Mouse (Mus musculus): ENCODE results near the gene Kcnb1. TPM values are rescaled to one million over a fixed set of nuclear protein-coding genes. Genes with fewer than 3 reads are reported as not detected.

Gene Kcnb1
- total RNA-seq, 2 experiments from 2014 or later: 15.8 to 17.0 TPM

DNA sequence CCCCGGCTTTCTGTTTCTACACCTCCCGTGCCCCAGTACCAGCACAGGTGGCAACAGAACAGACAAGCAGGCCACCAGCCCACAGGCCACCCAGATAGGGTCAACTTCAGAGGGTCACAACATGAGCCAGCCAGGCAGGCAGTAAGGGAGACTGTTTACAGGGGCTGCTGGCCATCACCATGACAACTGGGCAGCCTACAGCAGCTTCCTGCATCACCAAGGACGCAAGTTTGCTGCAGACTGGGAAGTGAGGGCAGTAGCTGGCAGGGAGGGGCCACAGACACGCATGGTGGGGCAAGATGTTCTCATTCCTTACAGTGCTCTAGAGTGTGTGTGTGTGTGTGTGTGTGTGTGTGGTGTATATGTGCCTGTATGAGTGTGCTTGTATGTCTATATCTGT is 108.3 kb downstream of the Kcnb1 start:
- DNase-seq (ENCODE audit: low spot score in 2 of 2): no peak

GRCm38 (mm10) chr2:167081135-167081534 is 108.8 kb downstream of the Kcnb1 start:
- DNase-seq (ENCODE audit: low spot score in 2 of 2): no peak

DNA sequence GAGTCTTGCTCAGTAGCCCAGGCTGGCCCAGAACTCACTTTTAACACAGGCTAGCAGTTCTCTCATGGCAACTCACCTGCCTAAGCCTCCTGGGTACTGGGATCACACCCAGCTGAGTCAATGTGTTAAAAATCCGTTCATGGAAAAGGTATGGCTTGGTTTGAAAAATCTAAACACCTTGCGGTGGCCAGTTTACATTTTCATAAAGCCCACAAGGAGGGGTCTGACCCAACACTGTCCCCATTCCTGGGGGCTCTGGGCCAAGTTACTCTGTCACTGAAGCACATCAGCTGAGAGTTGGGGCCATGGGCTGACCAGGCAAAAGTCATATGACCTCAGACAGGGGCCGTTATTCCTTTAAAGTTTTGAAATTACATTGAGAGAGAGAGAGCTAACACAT is 109.6 kb downstream of the Kcnb1 start:
- no peak for DNase-seq (ENCODE audit: low spot score in 2 of 2)

GRCm38 (mm10) chr2:167079535-167080257 is 110.3 kb downstream of the Kcnb1 start:
- no peak for DNase-seq (ENCODE audit: low spot score in 2 of 2)

- DNase-seq (ENCODE audit: low spot score in 2 of 2): no peak
Measured at GRCm38 (mm10) chr2:167078931-167079495, 110.9 kb downstream of the Kcnb1 start.

DNA sequence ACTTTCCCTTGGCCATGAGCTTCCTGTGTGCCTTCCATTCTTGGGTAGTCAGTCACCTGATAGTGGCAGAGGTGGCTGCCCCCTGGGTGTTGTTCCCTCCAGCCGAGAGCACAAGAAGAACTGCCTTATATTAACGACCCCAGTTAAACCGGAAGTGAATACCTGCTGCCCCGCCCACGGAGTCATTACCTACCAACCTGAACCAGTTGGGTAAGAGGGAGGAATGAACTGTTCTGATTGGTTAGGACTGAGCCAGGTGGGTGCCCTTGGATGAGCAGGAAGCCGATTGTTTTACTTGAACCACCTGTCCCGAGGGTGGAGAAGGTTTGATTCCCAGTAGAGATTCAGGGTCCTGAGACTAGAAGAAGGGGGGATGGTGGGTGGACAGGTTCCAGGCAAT is 111.5 kb downstream of the Kcnb1 start:
- no peak for DNase-seq (ENCODE audit: low spot score in 2 of 2)

- DNase-seq (ENCODE audit: low spot score in 2 of 2): no peak
Measured at GRCm38 (mm10) chr2:167077199-167077962, 112.6 kb downstream of the Kcnb1 start.

GRCm38 (mm10) chr2:167076759-167077158 is 113.2 kb downstream of the Kcnb1 start:
- no peak for DNase-seq (ENCODE audit: low spot score in 2 of 2)

DNA sequence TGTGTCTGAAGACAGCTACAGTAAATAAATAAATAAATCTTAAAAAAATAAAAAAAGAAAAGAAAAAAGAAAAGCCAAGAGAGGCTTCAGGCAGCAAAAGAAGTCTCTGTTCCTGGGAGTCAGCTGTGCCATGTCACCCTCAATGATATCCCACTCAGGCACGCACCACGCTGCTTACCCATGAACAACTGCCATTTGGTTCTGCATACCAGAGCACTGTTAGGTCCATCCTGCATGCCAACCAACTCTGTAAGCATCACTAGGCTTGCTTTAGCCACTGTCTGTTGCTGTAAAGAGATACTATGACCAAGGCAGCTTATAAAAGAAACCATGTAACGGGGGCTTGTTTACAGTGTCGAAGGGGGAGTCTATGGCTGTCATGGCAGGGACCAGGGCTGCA is 113.6 kb downstream of the Kcnb1 start:
- DNase-seq (ENCODE audit: low spot score in 2 of 2): no peak

DNA sequence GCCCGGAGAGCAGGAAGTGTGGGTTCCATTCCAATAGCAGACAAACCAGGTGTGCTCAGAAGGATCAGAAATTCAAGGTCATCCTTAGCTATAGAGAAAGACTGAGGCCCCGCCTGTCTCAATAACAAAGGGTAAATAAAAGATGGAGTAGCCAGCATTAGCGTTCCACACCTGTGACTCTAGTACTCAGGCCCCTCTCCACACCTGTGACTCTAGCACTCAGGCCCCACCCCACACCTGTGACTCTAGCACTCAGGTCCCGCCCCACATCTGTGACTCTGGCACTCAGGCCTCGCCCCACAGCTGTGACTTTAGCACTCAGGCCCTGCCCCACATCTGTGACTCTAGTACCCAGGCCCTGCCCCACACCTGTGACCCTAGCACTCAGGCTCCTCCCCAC is 115.4 kb downstream of the Kcnb1 start:
- DNase-seq (ENCODE audit: low spot score in 2 of 2): no peak

- DNase-seq (ENCODE audit: low spot score in 2 of 2): peak; percentile 92 to 95
Measured at GRCm38 (mm10) chr2:167071641-167072601, 118.0 kb downstream of the Kcnb1 start.

- DNase-seq (ENCODE audit: low spot score in 2 of 2): no peak
Measured at GRCm38 (mm10) chr2:167071266-167071640, 118.7 kb downstream of the Kcnb1 start.

GRCm38 (mm10) chr2:167070341-167070740 is 119.6 kb downstream of the Kcnb1 start:
- DNase-seq (ENCODE audit: low spot score in 2 of 2): no peak

GRCm38 (mm10) chr2:167067575-167067974 is 122.4 kb downstream of the Kcnb1 start:
- no peak for DNase-seq (ENCODE audit: low spot score in 2 of 2)

- no peak for DNase-seq (ENCODE audit: low spot score in 2 of 2)
Measured at GRCm38 (mm10) chr2:167066528-167067516, 123.1 kb downstream of the Kcnb1 start.

GRCm38 (mm10) chr2:167066031-167066430 is 123.9 kb downstream of the Kcnb1 start:
- no peak for DNase-seq (ENCODE audit: low spot score in 2 of 2)

DNA sequence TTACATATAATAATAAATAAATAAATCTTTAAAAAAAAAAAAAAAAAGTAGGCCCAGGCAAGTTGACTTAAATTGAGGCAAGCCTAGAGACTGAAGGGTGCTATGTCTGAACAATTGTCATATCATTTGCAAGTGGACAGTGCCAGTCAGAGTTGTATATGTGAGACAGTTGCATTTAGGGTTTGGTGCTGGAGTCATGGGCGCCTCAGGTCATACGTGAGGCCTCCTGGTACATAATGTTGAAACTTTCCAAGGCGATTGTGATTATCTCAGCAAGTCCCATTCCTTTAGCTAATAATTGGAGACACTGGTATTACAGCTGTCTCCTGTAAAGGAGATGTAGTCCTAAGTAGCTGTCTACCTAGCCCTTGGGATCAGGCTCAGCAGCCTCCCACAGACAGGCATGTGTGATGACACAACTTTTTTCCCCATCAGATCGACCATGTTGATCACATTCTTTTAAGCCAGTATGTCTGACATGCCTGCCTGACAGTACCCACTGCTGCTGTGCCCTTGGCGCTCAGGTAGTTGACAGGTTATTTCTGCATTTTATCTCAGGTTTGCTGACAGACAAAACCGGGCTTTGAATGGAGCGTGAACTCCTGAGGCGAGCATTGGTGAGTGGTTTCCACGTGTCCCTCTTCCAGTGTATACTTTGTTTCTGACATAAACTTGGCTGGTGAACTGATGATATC is 125.2 kb downstream of the Kcnb1 start:
- DNase-seq (ENCODE audit: low spot score in 2 of 2): no peak

GRCm38 (mm10) chr2:167063906-167064496 is 126.0 kb downstream of the Kcnb1 start:
- DNase-seq (ENCODE audit: low spot score in 2 of 2): no peak
